Mouse (Mus musculus) hindbrain, embryonic 14.5 days (tissue): ENCODE measurements around the gene Il17re. TPM values are rescaled to one million over a fixed set of nuclear protein-coding genes. Genes with fewer than 3 reads are reported as not detected.

Experiments used
- ATAC-seq: fragments of 200-750 bp; cut with Nextera tagmentation; 2 replicates; pipeline ENCODE4 v1.8.0; 2017; ENCODE audit warnings: moderate number of reproducible peaks, mild to moderate bottlenecking, moderate TSS enrichment, moderate library complexity; ENCODE audit not compliant: low FRiP score
- DNase-seq: peaks from one replicate; pipeline ENCODE4 v3.0.0-alpha.2; 2015; ENCODE audit warnings: low spot score
- H3K27ac ChIP-seq: fragments of 300-500 bp; sonication (generic); 2 replicates; pipeline ENCODE4 v1.5.1; 2014; ENCODE audit warnings: mild to moderate bottlenecking, moderate library complexity
- H3K27me3 ChIP-seq: fragments of 300-500 bp; sonication (generic); 2 replicates; pipeline ENCODE4 v1.6.1; 2014; ENCODE audit warnings: mild to moderate bottlenecking, low read length, mixed read lengths; ENCODE audit not compliant: control insufficient read depth, insufficient read depth
- H3K36me3 ChIP-seq: fragments of 300-500 bp; sonication (generic); replicated peaks from 2 replicates; pipeline ENCODE4 v1.6.1; 2014; ENCODE audit not compliant: control insufficient read depth, insufficient read depth
- H3K4me1 ChIP-seq: fragments of 300-500 bp; sonication (generic); replicated peaks from 2 replicates; pipeline ENCODE4 v1.6.1; 2014; ENCODE audit warnings: antibody characterized with exemption, low read length, mixed read lengths; ENCODE audit not compliant: control insufficient read depth, insufficient read depth
- H3K4me2 ChIP-seq: fragments of 300-500 bp; sonication (generic); replicated peaks from 2 replicates; pipeline ENCODE4 v1.6.1; 2014; ENCODE audit warnings: mild to moderate bottlenecking, moderate library complexity
- H3K4me3 ChIP-seq: fragments of 300-500 bp; sonication (generic); replicated peaks from 2 replicates; pipeline ENCODE4 v1.5.1; 2014; ENCODE audit warnings: mild to moderate bottlenecking, low read length
- H3K9ac ChIP-seq: fragments of 300-500 bp; sonication (generic); 2 replicates; pipeline ENCODE4 v1.6.1; 2014
- H3K9me3 ChIP-seq: fragments of 300-500 bp; sonication (generic); 2 replicates; pipeline ENCODE4 v1.6.1; 2016; ENCODE audit warnings: low read length; ENCODE audit not compliant: control insufficient read depth
- WGBS: fragments of 180-500 bp; shearing (Covaris S2); extraction: QIAGEN DNeasy Blood & Tissue Kit; methylation state at CpG from one replicate; pipeline ENCODE4 v1.1.7; 2014; 5-methylcytosine and 5-hydroxymethylcytosine counted together
- polyA plus RNA-seq: library from polyadenylated mRNA; unstranded; fragments of >200 nt; fragmentation: Nextera tagmentation; extraction: Ambion mirVana; gene quantifications from 2 replicates; pipeline ENCODE4 v1.2.1, GENCODE M21; 2014

Gene Il17re
- 0.27 and 0.31 TPM in 2 replicates for polyA plus RNA-seq

- no peak for ATAC-seq
- WGBS, result 82% methylated on average over 10 of the region's 10 CpGs
Measured at GRCm38 (mm10) chr6:113457952-113458534, at the start of gene Il17re. Gene Il17re, plus strand, starts transcription at chr6:113458484.

GRCm38 (mm10) chr6:113410001-113410400 lies 48.3 kb upstream of the Il17re start:
- H3K4me1 ChIP-seq, result no peaks in the 10 kb centered on the region
- H3K9me3 ChIP-seq, result no peaks in the 10 kb centered on the region
- WGBS, result 84% methylated on average over 1 of the region's 1 CpGs
- no peaks in the 10 kb centered on the region for H3K27me3 ChIP-seq
- no peak overlapping the region for H3K4me2 ChIP-seq
- no peak overlapping the region for H3K4me3 ChIP-seq
- ATAC-seq, result no peak
- H3K9ac ChIP-seq, result no peak overlapping the region
- H3K27ac ChIP-seq, result no peak overlapping the region
- no peak for DNase-seq
- H3K36me3 ChIP-seq, result peaks cover 45% of the 10 kb centered on the region

More at GRCm38 (mm10) chr6:113457952-113458534, at the start of gene Il17re:
- DNase-seq, result no peak
- Histone ChIP-seq H3K9me3 (no peaks in the 10 kb centered on the region), H3K27me3 (no peaks in the 10 kb centered on the region), H3K27ac (no peak within 1 kb of the TSS), H3K36me3 (no peaks in the 10 kb centered on the region), H3K4me3 (no peak within 1 kb of the TSS), H3K4me2 (no peak within 1 kb of the TSS), H3K4me1 (no peaks in the 10 kb centered on the region), H3K9ac (no peak within 1 kb of the TSS)

- Histone ChIP-seq H3K4me3 (no peak overlapping the region), H3K9ac (no peak overlapping the region), H3K4me1 (peaks cover 17% of the 10 kb centered on the region), H3K27me3 (no peaks in the 10 kb centered on the region), H3K9me3 (no peaks in the 10 kb centered on the region), H3K36me3 (peaks cover 16% of the 10 kb centered on the region), H3K4me2 (no peak overlapping the region), H3K27ac (no peak overlapping the region)
- DNase-seq (no peak), ATAC-seq (no peak)
- 77% methylated on average over 5 of the region's 5 CpGs for WGBS
Measured at GRCm38 (mm10) chr6:113416416-113416815, 41.9 kb upstream of the Il17re start.

GRCm38 (mm10) chr6:113418441-113419198 lies 39.7 kb upstream of the Il17re start:
- H3K9ac ChIP-seq, result peak overlapping the region; percentile 65
- ATAC-seq, result peak; percentile 64
- H3K27me3 ChIP-seq, result no peaks in the 10 kb centered on the region
- H3K4me3 ChIP-seq, result peak overlapping the region; percentile 51
- H3K9me3 ChIP-seq, result no peaks in the 10 kb centered on the region
- 16% methylated on average over 16 of the region's 16 CpGs for WGBS
- DNase-seq, result peak; percentile 38
- peaks cover 17% of the 10 kb centered on the region for H3K4me1 ChIP-seq
- H3K27ac ChIP-seq, result no peak overlapping the region
- peak overlapping the region; percentile 78 for H3K4me2 ChIP-seq
- H3K36me3 ChIP-seq, result peaks cover 13% of the 10 kb centered on the region

- Histone ChIP-seq H3K9me3 (no peaks in the 10 kb centered on the region), H3K27ac (peak within 1 kb of the TSS; percentile 58; the same call in 1 of the 2 replicates), H3K4me2 (peak within 1 kb of the TSS; percentile 78), H3K9ac (peak within 1 kb of the TSS; percentile 65), H3K27me3 (no peaks in the 10 kb centered on the region), H3K4me3 (peak within 1 kb of the TSS; percentile 51), H3K4me1 (peaks cover 17% of the 10 kb centered on the region), H3K36me3 (peaks cover 10% of the 10 kb centered on the region)
- DNase-seq (peak; percentile 99), ATAC-seq (peak; percentile 97)
- under 1% methylated on average over 25 of the region's 25 CpGs for WGBS
Measured at GRCm38 (mm10) chr6:113419199-113419587, 39.1 kb upstream of the Il17re start, which contains the start of gene Rpusd3. Gene Rpusd3, minus strand, starts transcription at chr6:113419340.

- Histone ChIP-seq H3K9ac (no peak overlapping the region), H3K4me1 (peaks cover 11% of the 10 kb centered on the region), H3K9me3 (no peaks in the 10 kb centered on the region), H3K4me3 (no peak overlapping the region), H3K27ac (no peak overlapping the region), H3K4me2 (no peak overlapping the region), H3K36me3 (no peaks in the 10 kb centered on the region), H3K27me3 (no peaks in the 10 kb centered on the region)
- ATAC-seq (no peak), DNase-seq (no peak)
- WGBS, result 88% methylated on average over 4 of the region's 4 CpGs
Measured at GRCm38 (mm10) chr6:113423000-113423399, 35.3 kb upstream of the Il17re start.

GRCm38 (mm10) chr6:113424187-113424586 lies 34.1 kb upstream of the Il17re start:
- ATAC-seq (no peak), DNase-seq (no peak)
- Histone ChIP-seq H3K36me3 (no peaks in the 10 kb centered on the region), H3K4me2 (no peak overlapping the region), H3K9me3 (no peaks in the 10 kb centered on the region), H3K27me3 (no peaks in the 10 kb centered on the region), H3K4me3 (no peak overlapping the region), H3K4me1 (0 out of 2 replicates have a peak, but pooled peaks cover 4% of the 10 kb centered on the region), H3K9ac (no peak overlapping the region), H3K27ac (no peak overlapping the region)
- 87% methylated on average over 7 of the region's 7 CpGs for WGBS

GRCm38 (mm10) chr6:113426696-113427095 lies 31.6 kb upstream of the Il17re start:
- ATAC-seq, result no peak

GRCm38 (mm10) chr6:113427397-113427796 lies 30.9 kb upstream of the Il17re start:
- no peak for ATAC-seq
- H3K4me1 ChIP-seq, result no peaks in the 10 kb centered on the region
- no peak overlapping the region for H3K27ac ChIP-seq
- H3K4me3 ChIP-seq, result no peak overlapping the region
- no peaks in the 10 kb centered on the region for H3K27me3 ChIP-seq
- 59% methylated on average over 3 of the region's 3 CpGs for WGBS
- H3K9ac ChIP-seq, result no peak overlapping the region
- no peaks in the 10 kb centered on the region for H3K9me3 ChIP-seq
- no peak overlapping the region for H3K4me2 ChIP-seq
- H3K36me3 ChIP-seq, result no peaks in the 10 kb centered on the region
- DNase-seq, result no peak

More at GRCm38 (mm10) chr6:113426696-113427095, 31.6 kb upstream of the Il17re start:
- no peak for DNase-seq
- no peaks in the 10 kb centered on the region for H3K9me3 ChIP-seq
- H3K9ac ChIP-seq, result no peak overlapping the region
- WGBS, result 92% methylated on average over 4 of the region's 4 CpGs
- no peak overlapping the region for H3K27ac ChIP-seq
- no peaks in the 10 kb centered on the region for H3K4me1 ChIP-seq
- no peaks in the 10 kb centered on the region for H3K36me3 ChIP-seq
- no peaks in the 10 kb centered on the region for H3K27me3 ChIP-seq
- no peak overlapping the region for H3K4me3 ChIP-seq
- H3K4me2 ChIP-seq, result no peak overlapping the region
